Mouse (Mus musculus) bone marrow macrophage, adult 2 months (primary cell): Measurements from ENCODE around the gene Lad1. TPM values are rescaled to one million over a fixed set of nuclear protein-coding genes. Genes with fewer than 3 reads are reported as not detected.
A peak's percentile ranks its signal among the peaks of the same experiment; 100 is the strongest.

ENCODE experiments used
- H3K27ac ChIP-seq: 2 replicates; pipeline ENCODE4 v1.5.1; 2012; ENCODE audit warnings: low read depth, low read length; ENCODE audit not compliant: insufficient read depth
- H3K4me1 ChIP-seq: 2 replicates; pipeline ENCODE4 v1.6.1; 2012; ENCODE audit warnings: low read length; ENCODE audit not compliant: control insufficient read depth, insufficient read depth
- H3K4me3 ChIP-seq: 2 replicates; pipeline ENCODE4 v1.5.1; 2012; ENCODE audit warnings: mild to moderate bottlenecking, low read length, moderate library complexity; ENCODE audit not compliant: insufficient read depth
- CTCF ChIP-seq: IDR thresholded peaks from 2 replicates; pipeline ENCODE4 v1.5.1; 2012; ENCODE audit warnings: low read depth, mild to moderate bottlenecking, low read length, moderate library complexity
- POLR2A ChIP-seq: IDR thresholded peaks from 2 replicates; pipeline ENCODE4 v1.6.1; 2012; ENCODE audit warnings: mild to moderate bottlenecking, low read depth, low read length, borderline replicate concordance
- polyA plus RNA-seq: library from polyadenylated mRNA; stranded (reverse); fragments of >200 nt; gene quantifications from 2 replicates; pipeline ENCODE4 v1.2.4, GENCODE M21; 2012; ENCODE audit not compliant: missing spikeins, insufficient read depth, insufficient read length

Gene Lad1
- polyA plus RNA-seq, 1 experiment = not detected

DNA sequence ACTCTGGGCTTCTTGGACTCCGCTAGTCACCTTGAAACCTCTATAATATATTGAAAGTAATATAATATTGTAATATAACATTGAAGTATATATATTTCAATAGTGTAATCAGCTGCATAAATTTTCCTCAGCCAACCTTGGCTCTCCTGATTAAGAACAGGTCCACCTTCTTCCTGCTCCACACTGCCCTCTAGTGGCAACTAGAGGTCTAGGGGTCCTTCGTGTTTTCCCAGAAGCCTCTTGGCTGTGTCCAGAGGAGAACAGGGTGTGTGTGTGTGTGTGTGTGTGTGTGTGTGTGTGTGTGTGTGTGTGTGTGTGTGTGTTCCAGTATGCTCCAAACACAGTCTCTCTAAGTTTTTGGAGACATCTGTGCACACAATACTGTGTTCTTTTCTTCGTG lies 30.6 kb upstream of the Lad1 start:
- H3K4me1 ChIP-seq = peaks cover 3% of the 10 kb centered on the region; the same call in 1 of the 2 replicates
- TF ChIP-seq CTCF = peak; percentile 30; the same call in 1 of the 2 replicates
- no peak for TF ChIP-seq POLR2A
- H3K27ac ChIP-seq = no peak overlapping the region
- H3K4me3 ChIP-seq = no peak overlapping the region

DNA sequence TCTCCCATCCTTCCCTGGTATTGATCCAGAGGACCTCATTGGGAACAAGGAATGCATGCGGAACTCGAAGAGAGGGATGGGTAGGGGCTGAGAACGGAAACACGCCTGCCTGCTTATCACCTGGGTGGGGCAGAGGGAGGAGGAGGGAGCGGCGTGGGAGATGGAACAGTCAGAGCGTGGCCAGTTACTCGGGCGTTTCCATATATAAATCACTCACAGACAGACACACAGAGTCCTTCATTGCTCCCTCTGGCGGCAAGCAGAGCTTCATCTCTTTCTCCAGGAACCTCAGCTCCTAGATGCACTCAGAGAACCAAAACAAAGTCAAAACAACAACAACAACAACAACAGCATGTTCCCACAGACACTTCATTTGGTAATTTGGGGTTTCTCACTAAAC lies 29.7 kb upstream of the Lad1 start:
- no peaks in the 10 kb centered on the region for H3K4me1 ChIP-seq
- no peak overlapping the region for H3K4me3 ChIP-seq
- TF ChIP-seq CTCF (no peak), POLR2A (no peak)
- no peak overlapping the region for H3K27ac ChIP-seq

DNA sequence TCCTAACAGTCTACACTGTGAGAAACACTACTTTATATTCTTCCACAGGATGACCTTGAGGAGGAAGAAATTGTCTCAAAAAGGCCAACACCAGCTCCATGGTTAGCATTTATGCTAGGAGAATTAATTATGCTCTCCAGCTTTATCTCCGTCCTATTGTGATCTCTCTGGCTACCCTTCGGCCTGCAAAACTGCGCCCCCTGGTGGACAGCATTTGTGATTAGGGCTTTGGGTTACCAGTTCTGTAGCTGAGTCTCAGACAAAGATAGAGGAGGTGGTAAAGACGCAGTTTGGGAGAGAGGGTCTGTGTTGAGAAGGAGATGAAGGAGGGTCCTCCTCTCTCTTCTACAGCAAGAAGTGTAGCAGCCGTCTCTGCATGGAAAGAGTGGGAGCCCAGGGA lies 28.6 kb upstream of the Lad1 start:
- H3K27ac ChIP-seq = no peak overlapping the region
- H3K4me3 ChIP-seq = no peak overlapping the region
- TF ChIP-seq POLR2A = no peak
- TF ChIP-seq CTCF = peak; percentile 81
- H3K4me1 ChIP-seq = no peaks in the 10 kb centered on the region; the same call in 1 of the 2 replicates

DNA sequence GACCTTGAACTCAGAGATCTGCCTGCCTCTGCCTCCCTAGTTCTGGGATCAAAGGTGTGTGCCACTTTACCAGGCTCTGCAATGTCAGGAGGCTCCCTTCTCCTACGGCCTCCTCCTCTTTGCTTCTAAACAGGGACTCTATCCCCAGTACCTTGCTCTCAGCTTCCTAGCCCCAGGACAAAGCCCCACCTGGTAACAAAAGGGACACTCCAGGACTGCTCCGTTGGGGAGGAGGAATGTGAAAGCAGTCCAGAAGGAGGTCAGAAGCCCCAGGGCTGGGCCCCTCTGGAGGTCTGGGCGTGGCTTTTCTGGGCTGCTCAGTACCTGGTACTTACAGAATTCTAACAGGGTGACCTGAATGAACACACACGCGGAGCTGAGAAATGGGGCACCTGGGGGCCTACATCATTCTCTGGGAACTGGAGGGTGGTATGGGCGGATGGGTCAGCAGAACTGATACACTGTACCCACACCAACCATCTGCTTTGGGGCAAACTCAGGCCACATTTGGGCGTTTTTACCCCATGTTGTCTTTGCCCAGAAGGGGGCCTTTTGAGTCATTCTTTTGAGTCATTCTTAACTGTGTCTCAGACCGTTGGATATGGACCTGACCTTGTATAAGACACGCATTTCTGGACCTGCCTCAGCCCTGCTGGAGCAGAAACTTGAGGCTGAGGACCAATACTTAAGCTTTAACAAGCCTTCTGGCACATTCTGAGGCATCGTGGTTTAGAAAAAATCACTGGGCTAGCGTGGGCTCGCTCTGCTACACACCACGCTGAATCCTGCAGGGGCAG lies 26.1 kb upstream of the Lad1 start:
- no peak for TF ChIP-seq POLR2A
- TF ChIP-seq CTCF = no peak
- H3K27ac ChIP-seq = no peak overlapping the region
- no peaks in the 10 kb centered on the region; the same call in 1 of the 2 replicates for H3K4me1 ChIP-seq
- no peak overlapping the region for H3K4me3 ChIP-seq

DNA sequence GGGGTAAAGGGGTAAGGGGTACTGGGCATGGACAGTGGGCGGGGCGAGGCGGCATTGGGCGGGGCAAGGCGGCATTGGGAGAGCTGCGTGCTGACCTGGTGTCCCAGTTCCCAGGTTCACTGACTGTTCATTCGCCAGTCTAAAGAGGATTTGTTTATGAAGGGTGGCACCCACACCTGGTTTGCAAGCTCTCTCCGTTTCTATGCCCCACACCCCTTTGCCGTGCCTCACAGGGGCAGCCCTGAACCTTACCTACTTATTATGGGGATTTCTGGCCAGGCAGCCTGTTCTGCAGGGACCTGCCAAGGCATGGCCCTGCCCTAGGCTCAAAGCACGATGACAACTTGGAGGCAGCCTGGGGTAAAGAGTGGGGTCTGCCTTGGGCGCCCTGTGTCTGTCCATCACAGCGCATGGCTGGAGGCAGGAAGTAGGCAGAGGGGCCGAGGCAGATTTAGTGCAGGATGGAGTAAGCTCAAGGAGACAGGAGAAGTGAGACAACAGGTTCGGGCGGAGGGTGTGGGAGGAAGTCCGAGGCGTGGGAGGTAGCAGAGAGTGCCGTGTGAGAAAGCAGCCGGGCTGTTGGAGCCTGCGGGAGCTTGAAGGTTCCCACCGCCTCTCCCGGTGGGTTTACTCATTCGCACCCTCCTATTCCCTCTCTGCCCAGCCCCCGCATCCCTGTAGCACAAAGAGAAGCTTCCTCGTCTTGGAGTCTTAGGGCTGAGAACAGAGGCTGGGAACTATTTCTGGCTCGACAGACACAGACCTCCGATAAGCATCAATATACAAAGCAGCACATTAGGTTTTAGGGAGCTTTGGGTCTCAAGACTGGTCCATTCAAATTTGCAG lies 24.8 kb upstream of the Lad1 start:
- H3K4me3 ChIP-seq = peak overlapping the region; percentile 42

DNA sequence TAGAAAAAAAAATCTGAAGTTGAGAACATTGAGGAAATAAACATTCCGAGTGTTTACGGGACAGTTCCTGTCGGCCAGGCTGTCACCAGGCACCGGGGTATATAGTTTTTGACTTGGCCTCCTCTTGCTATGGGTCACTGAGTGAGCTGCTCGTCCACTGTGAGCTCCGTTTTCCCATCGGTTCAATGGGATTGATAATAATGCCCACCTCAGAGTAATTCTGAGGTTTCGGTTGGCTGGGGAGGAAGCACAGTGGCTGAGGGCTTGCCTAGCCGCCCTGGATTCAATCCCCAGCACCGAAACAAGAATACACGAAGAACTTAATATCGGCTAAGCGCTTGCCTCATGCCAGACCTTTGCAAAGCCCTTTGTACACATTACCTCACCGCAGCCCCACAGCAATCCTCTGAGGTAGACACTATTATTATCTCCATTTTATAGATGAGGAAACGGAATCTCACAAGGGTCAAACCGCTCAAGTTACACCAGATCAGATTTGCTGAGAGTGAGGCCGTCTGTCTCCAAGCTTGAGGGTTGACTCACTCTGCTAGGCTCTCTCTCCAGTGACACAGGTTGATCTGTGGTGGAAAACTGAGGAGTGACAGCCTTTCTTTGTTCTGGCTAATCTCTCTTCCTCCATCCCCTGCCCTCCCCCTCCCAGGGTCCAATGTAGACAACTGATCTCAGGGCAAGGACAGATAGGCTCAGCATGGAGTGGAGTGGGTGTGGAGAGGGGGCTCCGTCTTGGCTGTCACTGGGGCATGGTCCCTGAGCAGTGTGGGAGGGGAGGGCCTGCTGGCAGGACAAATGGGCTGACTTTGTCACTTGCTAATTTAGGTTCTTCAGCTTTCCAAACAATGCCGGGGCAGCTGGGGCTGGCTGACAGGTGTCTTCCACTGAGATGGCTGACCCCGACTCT lies 23.9 kb upstream of the Lad1 start:
- no peak for TF ChIP-seq CTCF
- TF ChIP-seq POLR2A = no peak
- Histone ChIP-seq H3K4me3 (peak overlapping the region; percentile 27), H3K4me1 (no peaks in the 10 kb centered on the region; the same call in 1 of the 2 replicates), H3K27ac (no peak overlapping the region)

More for the DNA sequence above, 24.8 kb upstream of the Lad1 start:
- H3K4me1 ChIP-seq = no peaks in the 10 kb centered on the region; the same call in 1 of the 2 replicates
- no peak overlapping the region for H3K27ac ChIP-seq
- TF ChIP-seq CTCF = no peak
- TF ChIP-seq POLR2A = no peak

DNA sequence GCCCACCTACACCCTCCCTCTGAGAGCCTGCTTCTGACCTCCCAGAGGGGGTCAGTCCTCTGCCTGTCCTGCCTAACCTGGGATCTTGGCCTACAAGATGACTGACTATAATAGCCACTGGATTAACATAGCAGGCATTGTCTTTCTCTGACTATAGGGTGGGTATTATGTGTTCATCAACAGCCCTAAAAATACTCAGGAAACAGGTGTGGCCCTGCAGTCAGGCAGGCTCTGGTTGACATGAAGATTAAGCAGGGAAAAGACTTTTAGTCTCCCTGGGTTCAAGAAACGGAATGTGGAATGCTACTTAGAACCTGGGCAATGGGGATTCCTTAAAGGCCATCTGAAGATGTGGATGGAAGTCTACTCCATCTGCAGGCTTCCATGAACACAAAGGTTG lies 19.9 kb upstream of the Lad1 start:
- Histone ChIP-seq H3K27ac (no peak overlapping the region), H3K4me3 (no peak overlapping the region), H3K4me1 (no peaks in the 10 kb centered on the region; the same call in 1 of the 2 replicates)
- TF ChIP-seq POLR2A (no peak), CTCF (no peak)

DNA sequence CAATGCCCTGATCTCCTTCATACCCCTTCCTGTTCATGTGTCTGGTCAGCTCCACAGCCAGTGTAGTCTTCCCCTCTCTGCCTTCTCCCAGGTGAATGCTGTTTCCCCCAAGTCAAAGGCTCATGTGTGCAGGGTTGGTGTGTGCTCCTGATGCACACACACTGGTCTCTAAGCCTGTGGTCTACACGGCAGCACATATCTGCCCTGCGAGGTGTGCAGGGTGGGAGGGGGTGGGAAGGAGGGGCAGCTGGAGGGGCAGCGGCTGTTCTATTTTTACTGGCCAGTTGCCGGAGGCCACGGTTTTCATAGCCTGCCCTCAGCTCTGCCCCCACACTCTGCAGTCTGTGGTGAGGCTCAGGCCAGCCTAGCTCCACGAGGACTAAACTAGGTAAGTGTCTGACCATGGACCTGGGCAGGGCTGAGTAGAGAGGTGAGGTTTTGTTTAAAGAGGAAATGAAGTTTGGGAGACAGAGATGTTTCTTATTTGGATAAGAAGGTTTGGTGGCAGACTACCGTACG lies 19.2 kb upstream of the Lad1 start:
- Histone ChIP-seq H3K4me3 (no peak overlapping the region), H3K27ac (no peak overlapping the region), H3K4me1 (no peaks in the 10 kb centered on the region)
- no peak for TF ChIP-seq CTCF
- no peak for TF ChIP-seq POLR2A

DNA sequence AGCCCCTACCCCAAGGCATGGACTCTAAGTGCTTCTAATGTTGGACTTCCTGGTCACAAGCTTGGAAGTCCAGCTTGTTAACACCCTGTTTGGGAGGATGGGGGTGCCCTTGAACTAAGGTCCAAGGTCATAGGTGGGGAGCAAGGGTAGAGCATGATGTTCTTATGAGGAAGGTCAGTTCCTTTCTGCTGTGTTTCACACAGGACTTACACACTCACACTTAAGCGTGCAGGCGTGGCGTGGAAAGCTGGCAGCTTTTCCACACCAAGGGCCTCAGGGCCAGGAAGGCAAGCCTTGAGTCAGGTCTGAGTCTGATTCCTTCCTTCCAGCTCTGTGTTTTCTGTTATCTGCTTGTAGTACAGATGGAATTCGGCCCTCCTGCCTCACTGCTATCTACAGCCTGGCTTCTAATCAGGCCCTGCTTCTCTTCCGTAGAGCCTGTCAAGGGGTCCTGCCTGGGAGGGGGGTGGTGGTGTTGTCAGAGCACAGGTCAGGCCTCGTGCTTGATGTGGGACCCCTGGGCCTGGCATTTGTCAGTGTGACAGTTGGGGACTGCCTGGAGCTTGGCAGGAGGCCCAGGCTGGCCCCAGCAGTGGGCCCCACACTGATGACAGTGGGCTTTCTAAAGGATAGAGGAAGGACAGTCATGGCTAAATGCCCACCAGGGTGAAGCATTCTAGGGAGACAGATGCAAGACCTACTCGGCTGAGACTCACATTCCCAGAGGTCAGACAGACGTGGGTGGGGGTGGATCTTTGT lies 18.0 kb upstream of the Lad1 start:
- Histone ChIP-seq H3K27ac (no peak overlapping the region), H3K4me1 (no peaks in the 10 kb centered on the region), H3K4me3 (no peak overlapping the region)
- no peak for TF ChIP-seq CTCF
- no peak for TF ChIP-seq POLR2A
